In the genomic region with DNA sequence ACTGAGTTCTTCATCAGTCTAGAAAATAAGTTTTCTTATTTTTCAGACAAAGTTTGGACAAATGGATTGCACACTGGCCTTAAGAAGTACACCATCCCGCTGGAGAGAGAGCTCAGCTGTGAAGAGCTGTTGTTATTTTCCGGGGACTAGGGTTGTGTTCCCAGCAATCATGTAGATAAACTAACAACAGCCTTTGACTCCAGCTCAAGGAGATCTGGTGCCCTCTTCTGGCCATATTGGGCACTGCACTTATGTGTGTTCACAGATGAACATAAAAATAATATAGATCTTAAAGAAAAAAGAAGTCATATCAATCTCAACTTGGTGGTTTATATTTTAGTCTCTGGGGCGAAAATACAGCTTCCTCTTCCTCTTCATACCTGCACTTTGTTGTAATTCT, we compare ENCODE assay signal across 9 mouse cellular contexts.
A peak's percentile ranks its signal among the peaks of the same experiment; 100 is the strongest.
DNase-seq lines count a peak whose midpoint lies in the region; ATAC-seq and TF ChIP-seq lines count a peak whose summit lies in the region.
"Had no signal": no experiment of that assay in that cellular context is flagged by ENCODE, and none has a peak within 500 bp of the region (broad histone marks: within the 10 kb centered on the region; RNA-seq: fewer than 3 reads in every experiment).

No protein-coding gene starts in this region.

- no peak for TF ChIP-seq EP300 in heart, adult 2 months (IDR thresholded peaks at IDR 0.05; ENCODE audit: insufficient read depth, low read depth, low read length)
- no peak for TF ChIP-seq EP300 in MEL (IDR thresholded peaks at IDR 0.05; ENCODE audit: low read depth in 1 of 2, low read length in 2 of 2)

- H3K4me2 ChIP-seq in heart, embryonic 12.5 days, result no peak overlapping the region
- H3K4me2 ChIP-seq: liver, embryonic 15.5 days had no signal

- no peak for ATAC-seq in heart, embryonic 12.5 days (ENCODE audit: insufficient number of reproducible peaks, low FRiP score)

- no peaks in the 10 kb centered on the region for H3K79me2 ChIP-seq in heart, adult 2 months (replicated peaks; ENCODE audit: control insufficient read depth, insufficient read depth, low read length)
- no peaks in the 10 kb centered on the region for H3K79me2 ChIP-seq in MEL (ENCODE audit: control insufficient read depth, insufficient read depth, low read length, poor library complexity)

- peaks cover 6% of the 10 kb centered on the region for H3K9me3 ChIP-seq in heart, embryonic 12.5 days (replicated peaks)
- no peaks in the 10 kb centered on the region for H3K9me3 ChIP-seq in MEL (replicated peaks; ENCODE audit: insufficient read depth, low read length)
- H3K9me3 ChIP-seq: liver, embryonic 15.5 days had no signal

- H3K9ac ChIP-seq in heart, adult 2 months (ENCODE audit: low read depth, low read length), result no peak overlapping the region
- H3K9ac ChIP-seq in heart, embryonic 12.5 days, result no peak overlapping the region
- H3K9ac ChIP-seq in MEL (ENCODE audit: control insufficient read depth, low read depth, low read length, poor library complexity, severe bottlenecking), result no peak overlapping the region
- H3K9ac ChIP-seq: liver, embryonic 15.5 days had no signal

- no peaks in the 10 kb centered on the region for H3K27me3 ChIP-seq in heart, adult 2 months (ENCODE audit: control insufficient read depth, insufficient read depth, low read length)
- H3K27me3 ChIP-seq in heart, embryonic 12.5 days (replicated peaks), result no peaks in the 10 kb centered on the region
- no peaks in the 10 kb centered on the region for H3K27me3 ChIP-seq in MEL (ENCODE audit: control insufficient read depth in 1 of 2, insufficient read depth in 2 of 2, low read length in 2 of 2)
- H3K27me3 ChIP-seq: liver, embryonic 15.5 days had no signal

- H3K27ac ChIP-seq in heart, adult 2 months, result no peak overlapping the region
- H3K27ac ChIP-seq in heart, embryonic 12.5 days (ENCODE audit: poor library complexity, severe bottlenecking), result no peak overlapping the region
- H3K27ac ChIP-seq in left cerebral cortex, adult 2 months, result no peak overlapping the region
- H3K27ac ChIP-seq in MEL (ENCODE audit: control insufficient read depth, low read depth, low read length), result no peak overlapping the region
- H3K27ac ChIP-seq: liver, embryonic 15.5 days had no signal

- H3K4me3 ChIP-seq in heart, adult 2 months, result no peak overlapping the region
- H3K4me3 ChIP-seq in heart, embryonic 12.5 days, result no peak overlapping the region
- H3K4me3 ChIP-seq in left cerebral cortex, adult 2 months, result no peak overlapping the region
- no peak overlapping the region for H3K4me3 ChIP-seq in MEL (ENCODE audit: control insufficient read depth in 1 of 2, insufficient read depth in 1 of 2, low read depth in 2 of 2, low read length in 2 of 2)
- H3K4me3 ChIP-seq: liver, embryonic 15.5 days had no signal

- no peak for DNase-seq in heart, adult 2 months
- no peak for DNase-seq in left cerebral cortex, adult 2 months (ENCODE audit: extremely low spot score in 1 of 2, low spot score in 2 of 2)
- DNase-seq in left cerebral cortex, adult 11 months (ENCODE audit: low spot score), result no peak
- peak; percentile 4 for DNase-seq in 3T3-L1 (ENCODE audit: low read depth, low spot score)
- peak; percentile 25 for DNase-seq in MEL (ENCODE audit: low read depth, low spot score)
- DNase-seq in spleen, postnatal 14 days (ENCODE audit: low spot score in 2 of 2), result no peak
- no peak for DNase-seq in layer of hippocampus, postnatal 10 days (ENCODE audit: low spot score in 2 of 2)

- no peak for TF ChIP-seq POLR2A in heart, adult 2 months (IDR thresholded peaks at IDR 0.05; ENCODE audit: insufficient read depth, low read depth, low read length)
- no peak for TF ChIP-seq POLR2A in MEL (IDR thresholded peaks at IDR 0.05; ENCODE audit: control insufficient read depth in 1 of 2, insufficient read depth in 1 of 2, low read depth in 1 of 2, low read length in 2 of 2, poor library complexity in 1 of 2)

- peak; percentile 20 for TF ChIP-seq RAD21 in MEL (IDR thresholded peaks at IDR 0.05; ENCODE audit: low read depth, low read length)

- WGBS in heart, adult 2 months, result 80% methylated on average over 3 of the region's 3 CpGs
- whole genome bisulfite sequencing in heart, embryonic 12.5 days, result 83% methylated on average over 3 of the region's 3 CpGs

- no peaks in the 10 kb centered on the region for H3K4me1 ChIP-seq in heart, adult 2 months (ENCODE audit: control insufficient read depth, insufficient read depth, low read length)
- H3K4me1 ChIP-seq in heart, embryonic 12.5 days (replicated peaks), result no peaks in the 10 kb centered on the region
- H3K4me1 ChIP-seq in MEL (ENCODE audit: control insufficient read depth in 1 of 2, insufficient read depth in 2 of 2, low read length in 2 of 2), result no peaks in the 10 kb centered on the region
- H3K4me1 ChIP-seq: liver, embryonic 15.5 days had no signal

- no peaks in the 10 kb centered on the region for H3K36me3 ChIP-seq in heart, adult 2 months (ENCODE audit: control insufficient read depth, insufficient read depth, low read length)
- H3K36me3 ChIP-seq in heart, embryonic 12.5 days, result no peaks in the 10 kb centered on the region
- no peaks in the 10 kb centered on the region for H3K36me3 ChIP-seq in MEL (ENCODE audit: control insufficient read depth in 1 of 2, insufficient read depth in 2 of 2, low read length in 2 of 2)
- H3K36me3 ChIP-seq: liver, embryonic 15.5 days had no signal

- intact Hi-C loops in heart, adult 2 months (cut with DNase I), result no loop called here
- intact Hi-C loops in left cerebral cortex, adult 2 months (cut with DNase I), result loop anchor here (10.0 kb wide), 1 partner anchor 450 kb away; no protein-coding TSS in a partner anchor

- TF ChIP-seq CTCF in heart, adult 2 months (IDR thresholded peaks at IDR 0.05), result peak; percentile 62
- TF ChIP-seq CTCF in left cerebral cortex, adult 2 months (IDR thresholded peaks at IDR 0.05), result peak; percentile 46
- TF ChIP-seq CTCF in MEL (IDR thresholded peaks at IDR 0.05 in 2 of 3, conservative IDR thresholded peaks at IDR 0.05 in 1 of 3; ENCODE audit: control insufficient read depth in 1 of 3, insufficient read depth in 1 of 3, low read depth in 2 of 3, low read length in 3 of 3, poor library complexity in 1 of 3, severe bottlenecking in 1 of 3), result peak; percentile 33 to 34 (median 33)

TF ChIP-seq in MEL, 35 proteins besides CTCF, POLR2A, EP300 and RAD21:
- TF ChIP-seq SMC3 (IDR thresholded peaks at IDR 0.05; ENCODE audit: low read depth, low read length) (0 out of 2 replicates have a peak, but pooled peaks have one; percentile 12), CHD2 (IDR thresholded peaks at IDR 0.05; ENCODE audit: low read length) (no peak)

Comparison
In these comparisons a context has a peak if more than half of its experiments do, and no peak if none do; other contexts are left out.
1. DNase-seq: peak in 3T3-L1 (single experiment) and MEL (single experiment); none in heart, adult 2 months (0 of 2), left cerebral cortex, adult 2 months (0 of 2), left cerebral cortex, adult 11 months (single experiment), spleen, postnatal 14 days (0 of 2) and layer of hippocampus, postnatal 10 days (0 of 2).
2. Peak in every context shown above with its lines, with median percentiles within 50 percentile points of each other: CTCF ChIP-seq.